Mouse (Mus musculus) midbrain, embryonic 13.5 days (tissue): ENCODE measurements around the gene Fam193a. TPM values are rescaled to one million over a fixed set of nuclear protein-coding genes. Genes with fewer than 3 reads are reported as not detected.

Source experiments
- ATAC-seq: fragments of 200-750 bp; cut with Nextera tagmentation; 2 replicates; pipeline ENCODE4 v1.8.0; 2017; ENCODE audit warnings: mild to moderate bottlenecking, moderate TSS enrichment, moderate library complexity
- H3K27ac ChIP-seq: fragments of 300-500 bp; sonication (generic); 2 replicates; pipeline ENCODE4 v1.5.1; 2015; ENCODE audit warnings: inconsistent platforms, mild to moderate bottlenecking, moderate library complexity
- H3K27me3 ChIP-seq: fragments of 300-500 bp; sonication (generic); 2 replicates; pipeline ENCODE4 v1.6.1; 2015; ENCODE audit warnings: mild to moderate bottlenecking, inconsistent platforms
- H3K36me3 ChIP-seq: fragments of 300-500 bp; sonication (generic); 2 replicates; pipeline ENCODE4 v1.6.1; 2015; ENCODE audit warnings: mild to moderate bottlenecking, inconsistent platforms
- H3K4me1 ChIP-seq: fragments of 300-500 bp; sonication (generic); replicated peaks from 2 replicates; pipeline ENCODE4 v1.6.1; 2015; ENCODE audit warnings: inconsistent platforms
- H3K4me2 ChIP-seq: fragments of 300-500 bp; sonication (generic); replicated peaks from 2 replicates; pipeline ENCODE4 v1.6.1; 2015; ENCODE audit warnings: moderate library complexity, mild to moderate bottlenecking, inconsistent platforms
- H3K4me3 ChIP-seq: fragments of 300-500 bp; sonication (generic); replicated peaks from 2 replicates; pipeline ENCODE4 v1.5.1; 2015; ENCODE audit warnings: mild to moderate bottlenecking, inconsistent platforms
- H3K9ac ChIP-seq: fragments of 300-500 bp; sonication (generic); replicated peaks from 2 replicates; pipeline ENCODE4 v1.6.1; 2015; ENCODE audit warnings: mild to moderate bottlenecking, inconsistent platforms
- H3K9me3 ChIP-seq: fragments of 300-500 bp; sonication (generic); 2 replicates; pipeline ENCODE4 v1.6.1; 2016; ENCODE audit warnings: mild to moderate bottlenecking, inconsistent platforms
- WGBS: fragments of 180-500 bp; shearing (Covaris S2); methylation state at CpG from one replicate; pipeline ENCODE4 v1.1.7; 2015; 5-methylcytosine and 5-hydroxymethylcytosine counted together
- polyA plus RNA-seq: library from polyadenylated mRNA; unstranded; fragments of >200 nt; fragmentation: Nextera tagmentation; extraction: Ambion mirVana; gene quantifications from 2 replicates; pipeline ENCODE4 v1.2.1, GENCODE M21; 2015

The Fam193a gene
- 19.8 and 20.6 TPM in 2 replicates for polyA plus RNA-seq

- Histone ChIP-seq H3K4me1 (peaks cover 35% of the 10 kb centered on the region), H3K27ac (peak within 1 kb of the TSS; percentile 90), H3K27me3 (no peaks in the 10 kb centered on the region), H3K9me3 (no peaks in the 10 kb centered on the region), H3K4me2 (peak within 1 kb of the TSS; percentile 74), H3K36me3 (0 out of 2 replicates have a peak, but pooled peaks cover 1% of the 10 kb centered on the region), H3K9ac (peak within 1 kb of the TSS; percentile 98), H3K4me3 (peak within 1 kb of the TSS; percentile 94)
- peak; percentile 100 for ATAC-seq
- WGBS, result under 1% methylated on average over 54 of the region's 64 CpGs
These were observed at the start of gene Fam193a for GRCm38 (mm10) chr5:34369341-34370021. Gene Fam193a (plus strand): TSS chr5:34369933.

- no peaks in the 10 kb centered on the region for H3K9me3 ChIP-seq
- ATAC-seq, result no peak
- H3K4me3 ChIP-seq, result no peak overlapping the region
- H3K9ac ChIP-seq, result no peak overlapping the region
- H3K4me2 ChIP-seq, result no peak overlapping the region
- no peaks in the 10 kb centered on the region for H3K27me3 ChIP-seq
- H3K27ac ChIP-seq, result no peak overlapping the region
- H3K4me1 ChIP-seq, result peaks cover 4% of the 10 kb centered on the region
- H3K36me3 ChIP-seq, result no peaks in the 10 kb centered on the region
- WGBS, result 88% methylated on average over 4 of the region's 4 CpGs
These were observed 48.5 kb upstream of the Fam193a start for GRCm38 (mm10) chr5:34321236-34321635.

- ATAC-seq, result no peak
- Histone ChIP-seq H3K4me1 (peaks cover 16% of the 10 kb centered on the region), H3K27me3 (no peaks in the 10 kb centered on the region), H3K4me2 (no peak overlapping the region), H3K9me3 (no peaks in the 10 kb centered on the region), H3K27ac (no peak overlapping the region), H3K9ac (no peak overlapping the region), H3K36me3 (no peaks in the 10 kb centered on the region), H3K4me3 (no peak overlapping the region)
These were observed 44.4 kb upstream of the Fam193a start for GRCm38 (mm10) chr5:34325286-34325685.

GRCm38 (mm10) chr5:34326249-34326691 lies 43.5 kb upstream of the Fam193a start:
- WGBS, result 25% methylated on average over 4 of the region's 4 CpGs
- Histone ChIP-seq H3K36me3 (no peaks in the 10 kb centered on the region), H3K9ac (no peak overlapping the region), H3K9me3 (no peaks in the 10 kb centered on the region), H3K4me2 (peak overlapping the region; percentile 52; the same call in 1 of the 2 replicates), H3K4me3 (no peak overlapping the region), H3K4me1 (peaks cover 16% of the 10 kb centered on the region), H3K27ac (no peak overlapping the region), H3K27me3 (no peaks in the 10 kb centered on the region)
- no peak for ATAC-seq

- Histone ChIP-seq H3K36me3 (no peaks in the 10 kb centered on the region), H3K4me3 (peak overlapping the region; percentile 32), H3K9ac (peak overlapping the region; percentile 63), H3K27ac (peak overlapping the region; percentile 7; the same call in 1 of the 2 replicates), H3K4me1 (peaks cover 16% of the 10 kb centered on the region), H3K9me3 (no peaks in the 10 kb centered on the region), H3K4me2 (peak overlapping the region; percentile 52), H3K27me3 (no peaks in the 10 kb centered on the region)
- WGBS, result 11% methylated on average over 31 of the region's 31 CpGs
- ATAC-seq, result peak; percentile 77
These were observed 42.7 kb upstream of the Fam193a start for GRCm38 (mm10) chr5:34326875-34327576.

- H3K9ac ChIP-seq, result no peak overlapping the region
- H3K4me2 ChIP-seq, result no peak overlapping the region
- no peak overlapping the region for H3K4me3 ChIP-seq
- no peaks in the 10 kb centered on the region for H3K9me3 ChIP-seq
- H3K27me3 ChIP-seq, result no peaks in the 10 kb centered on the region
- H3K36me3 ChIP-seq, result no peaks in the 10 kb centered on the region
- peaks cover 16% of the 10 kb centered on the region for H3K4me1 ChIP-seq
- no peak overlapping the region for H3K27ac ChIP-seq
- no peak for ATAC-seq
- WGBS, result 94% methylated on average over 2 of the region's 2 CpGs
These were observed 39.6 kb upstream of the Fam193a start for GRCm38 (mm10) chr5:34330136-34330535.

- Histone ChIP-seq H3K27ac (no peak overlapping the region), H3K4me2 (no peak overlapping the region), H3K27me3 (no peaks in the 10 kb centered on the region), H3K9me3 (no peaks in the 10 kb centered on the region), H3K9ac (no peak overlapping the region), H3K4me1 (peaks cover 24% of the 10 kb centered on the region), H3K4me3 (no peak overlapping the region), H3K36me3 (0 out of 2 replicates have a peak, but pooled peaks cover 4% of the 10 kb centered on the region)
- ATAC-seq, result no peak
- 91% methylated on average over 1 of the region's 1 CpGs for WGBS
These were observed 35.7 kb upstream of the Fam193a start for GRCm38 (mm10) chr5:34334081-34334480.

GRCm38 (mm10) chr5:34335539-34336096 lies 34.1 kb upstream of the Fam193a start:
- 3% methylated on average over 21 of the region's 21 CpGs for WGBS
- Histone ChIP-seq H3K9ac (peak overlapping the region; percentile 89), H3K9me3 (no peaks in the 10 kb centered on the region), H3K36me3 (0 out of 2 replicates have a peak, but pooled peaks cover 4% of the 10 kb centered on the region), H3K27ac (peak overlapping the region; percentile 86), H3K27me3 (no peaks in the 10 kb centered on the region), H3K4me1 (peaks cover 37% of the 10 kb centered on the region), H3K4me2 (peak overlapping the region; percentile 73), H3K4me3 (peak overlapping the region; percentile 99)
- no peak; the same call in 1 of the 2 replicates for ATAC-seq

- WGBS, result under 1% methylated on average over 63 of the region's 67 CpGs
- peak; percentile 99 for ATAC-seq
These were observed 33.5 kb upstream of the Fam193a start, which contains the start of gene Rnf4 for GRCm38 (mm10) chr5:34336097-34336774. Gene Rnf4 (plus strand): TSS chr5:34336289.

GRCm38 (mm10) chr5:34336775-34337450 lies 32.8 kb upstream of the Fam193a start:
- H3K4me3 ChIP-seq, result peak overlapping the region; percentile 99
- H3K27me3 ChIP-seq, result no peaks in the 10 kb centered on the region
- H3K27ac ChIP-seq, result peak overlapping the region; percentile 94
- H3K36me3 ChIP-seq, result 0 out of 2 replicates have a peak, but pooled peaks cover 4% of the 10 kb centered on the region
- H3K4me1 ChIP-seq, result peaks cover 38% of the 10 kb centered on the region
- H3K9ac ChIP-seq, result peak overlapping the region; percentile 99
- under 1% methylated on average over 42 of the region's 42 CpGs for WGBS
- ATAC-seq, result peak; percentile 10
- no peaks in the 10 kb centered on the region for H3K9me3 ChIP-seq
- peak overlapping the region; percentile 92 for H3K4me2 ChIP-seq

More at GRCm38 (mm10) chr5:34336097-34336774, 33.5 kb upstream of the Fam193a start, which contains the start of gene Rnf4:
- no peaks in the 10 kb centered on the region for H3K9me3 ChIP-seq
- H3K4me1 ChIP-seq, result peaks cover 38% of the 10 kb centered on the region
- H3K9ac ChIP-seq, result peak within 1 kb of the TSS; percentile 99
- H3K27me3 ChIP-seq, result no peaks in the 10 kb centered on the region
- peak within 1 kb of the TSS; percentile 94 for H3K27ac ChIP-seq
- H3K36me3 ChIP-seq, result 0 out of 2 replicates have a peak, but pooled peaks cover 4% of the 10 kb centered on the region
- H3K4me3 ChIP-seq, result peak within 1 kb of the TSS; percentile 99
- H3K4me2 ChIP-seq, result peak within 1 kb of the TSS; percentile 92

GRCm38 (mm10) chr5:34340246-34340645 lies 29.5 kb upstream of the Fam193a start:
- H3K4me1 ChIP-seq, result peaks cover 36% of the 10 kb centered on the region
- H3K9me3 ChIP-seq, result no peaks in the 10 kb centered on the region
- no peak overlapping the region for H3K4me2 ChIP-seq
- H3K9ac ChIP-seq, result no peak overlapping the region
- peaks cover 26% of the 10 kb centered on the region for H3K36me3 ChIP-seq
- no peak overlapping the region for H3K4me3 ChIP-seq
- ATAC-seq, result no peak
- no peak overlapping the region for H3K27ac ChIP-seq
- no peaks in the 10 kb centered on the region for H3K27me3 ChIP-seq
- 97% methylated on average over 6 of the region's 6 CpGs for WGBS
